Mouse (Mus musculus) gastrocnemius, adult 18-20 months (tissue): ENCODE results near the gene Vmn2r114. TPM values are rescaled to one million over a fixed set of nuclear protein-coding genes. Genes with fewer than 3 reads are reported as not detected.
"Not testable (repeated sequence)": the region's sequence is repeated elsewhere in the genome, so short reads cannot be mapped to it uniquely, and the experiment has no call there.

Source experiments
- DNase-seq: peaks from one replicate; pipeline ENCODE4 v3.0.0; 2021; ENCODE audit warnings: low spot score
- long read RNA-seq, 2 experiments: library from polyadenylated mRNA; stranded (forward); transcript quantifications; one replicate each; pipeline ENCODE4 v2.0.0; 2021
- total RNA-seq, 2 experiments: library from RNA; stranded (reverse); gene quantifications; 2 replicates each; pipeline ENCODE4 v1.2.3; 2021

Gene Vmn2r114
- not detected for total RNA-seq
- long read RNA-seq, experiment 1 = 0 reads
- long read RNA-seq, experiment 2 = 0 reads

- DNase-seq = not testable (repeated sequence)
Observed at GRCm38 (mm10) chr17:23312437-23312836, at the start of gene Vmn2r114. Gene Vmn2r114 (minus strand): TSS chr17:23312537.

- no peak for DNase-seq
Observed at GRCm38 (mm10) chr17:23351644-23352043, 39.3 kb upstream of the Vmn2r114 start.

- DNase-seq = not testable (repeated sequence)
Observed at GRCm38 (mm10) chr17:23343441-23343840, 31.1 kb upstream of the Vmn2r114 start, which contains the start of gene Vmn2r115. Gene Vmn2r115 (plus strand): TSS chr17:23343741.

- no peak for DNase-seq
Observed at GRCm38 (mm10) chr17:23330657-23331056, 18.3 kb upstream of the Vmn2r114 start.

Other genes with a start within 250 kb of the Vmn2r114 start
- 1 to 10 TPM; 1.2 to 1.5 TPM for gene Zfp40, start 119.3 kb downstream of the Vmn2r114 start, total RNA-seq
- not detected for gene Vmn2r115, start 31.2 kb upstream of the Vmn2r114 start, total RNA-seq
- not detected for gene Vmn2r116, start 72.1 kb upstream of the Vmn2r114 start, total RNA-seq
- gene Vmn2r117, start 167.2 kb upstream of the Vmn2r114 start, total RNA-seq = not detected